Mouse (Mus musculus): ENCODE measurements around the gene Cdh12. TPM values are rescaled to one million over a fixed set of nuclear protein-coding genes. Genes with fewer than 3 reads are reported as not detected.

Gene Cdh12
- total and polyA plus RNA-seq, 3 experiments = not detected

DNA sequence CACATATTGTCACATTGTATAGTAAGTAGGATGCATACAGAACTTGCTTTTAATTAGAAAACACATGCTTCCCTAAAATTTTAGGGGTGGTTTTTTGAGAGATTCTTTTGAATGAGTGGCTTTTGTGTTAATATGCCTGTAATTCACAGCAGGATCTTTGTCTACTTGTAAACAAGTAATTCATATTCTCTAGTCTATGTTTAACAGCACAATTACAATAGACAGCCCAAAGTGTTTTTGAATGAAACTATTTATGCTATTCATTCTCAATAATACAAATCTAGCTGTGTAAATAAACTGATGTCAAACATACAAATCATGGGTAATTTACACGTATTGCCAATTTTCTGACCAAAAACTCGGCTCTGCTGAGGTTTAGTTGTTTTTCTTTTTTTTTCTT lies 895.3 kb downstream of the Cdh12 start:
- H3K9ac ChIP-seq (ENCODE audit: control insufficient read depth, low read depth, low read length, poor library complexity, severe bottlenecking) = no peak overlapping the region
- TF ChIP-seq E2F4 (IDR thresholded peaks at IDR 0.05; ENCODE audit: borderline replicate concordance, low read depth, low read length) (no peak), NELFE (IDR thresholded peaks at IDR 0.05; ENCODE audit: low read depth, low read length) (no peak), ZC3H11A (IDR thresholded peaks at IDR 0.05; ENCODE audit: low read depth, low read length) (no peak), GABPA (IDR thresholded peaks at IDR 0.05; ENCODE audit: low read depth, low read length) (no peak), CHD2 (IDR thresholded peaks at IDR 0.05; ENCODE audit: low read length) (no peak), MYB (IDR thresholded peaks at IDR 0.05; ENCODE audit: low read depth, low read length) (no peak), MAX (IDR thresholded peaks at IDR 0.05; ENCODE audit: low read length) (no peak), SIN3A (IDR thresholded peaks at IDR 0.05; ENCODE audit: low read length) (no peak), RAD21 (IDR thresholded peaks at IDR 0.05; ENCODE audit: low read depth, low read length) (no peak), SMC3 (IDR thresholded peaks at IDR 0.05; ENCODE audit: low read depth, low read length) (no peak), UBTF (IDR thresholded peaks at IDR 0.05; ENCODE audit: borderline replicate concordance, insufficient read depth, low read depth, low read length) (no peak), POLR2A (IDR thresholded peaks at IDR 0.05; ENCODE audit: control insufficient read depth in 1 of 2, insufficient read depth in 1 of 2, low read depth in 1 of 2, low read length in 2 of 2, poor library complexity in 1 of 2) (no peak)
- no peak overlapping the region for H3K27ac ChIP-seq (ENCODE audit: control insufficient read depth, low read depth, low read length)
- DNase-seq (ENCODE audit: low read depth, low spot score) = no peak
- no peaks in the 10 kb centered on the region for H3K4me1 ChIP-seq (ENCODE audit: control insufficient read depth in 1 of 2, insufficient read depth in 2 of 2, low read length in 2 of 2)
- H3K27me3 ChIP-seq (ENCODE audit: control insufficient read depth in 1 of 2, insufficient read depth in 2 of 2, low read length in 2 of 2) = no peaks in the 10 kb centered on the region
- H3K79me2 ChIP-seq (ENCODE audit: control insufficient read depth, insufficient read depth, low read length, poor library complexity) = no peaks in the 10 kb centered on the region
- H3K4me3 ChIP-seq (ENCODE audit: control insufficient read depth in 1 of 2, insufficient read depth in 1 of 2, low read depth in 2 of 2, low read length in 2 of 2) = no peak overlapping the region
- no peaks in the 10 kb centered on the region for H3K9me3 ChIP-seq (replicated peaks; ENCODE audit: insufficient read depth, low read length)
- H3K36me3 ChIP-seq (ENCODE audit: control insufficient read depth in 1 of 2, insufficient read depth in 2 of 2, low read length in 2 of 2) = no peaks in the 10 kb centered on the region

DNA sequence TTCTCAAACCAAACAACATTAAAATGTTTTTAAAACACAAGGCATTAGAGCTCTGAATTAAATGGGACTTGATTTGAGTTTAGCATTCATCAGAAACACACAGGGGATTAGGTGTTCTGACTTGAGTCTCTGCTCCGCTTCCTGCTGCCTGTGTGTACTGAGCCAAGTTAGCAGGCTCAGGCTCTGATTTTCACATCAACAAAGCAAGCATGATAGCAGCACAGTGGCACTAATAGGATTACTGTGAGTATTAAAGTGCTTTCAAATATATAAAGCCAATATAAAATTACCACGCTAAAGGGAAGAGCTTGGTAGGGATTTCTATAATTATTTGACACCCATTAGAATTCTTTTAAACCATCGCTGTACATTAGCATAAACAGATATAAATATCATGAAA lies 895.7 kb downstream of the Cdh12 start:
- H3K4me3 ChIP-seq (ENCODE audit: control insufficient read depth in 1 of 2, insufficient read depth in 1 of 2, low read depth in 2 of 2, low read length in 2 of 2) = no peak overlapping the region
- no peaks in the 10 kb centered on the region for H3K4me1 ChIP-seq (ENCODE audit: control insufficient read depth in 1 of 2, insufficient read depth in 2 of 2, low read length in 2 of 2)
- H3K36me3 ChIP-seq (ENCODE audit: control insufficient read depth in 1 of 2, insufficient read depth in 2 of 2, low read length in 2 of 2) = no peaks in the 10 kb centered on the region
- H3K9me3 ChIP-seq (replicated peaks; ENCODE audit: insufficient read depth, low read length) = no peaks in the 10 kb centered on the region
- no peaks in the 10 kb centered on the region for H3K27me3 ChIP-seq (ENCODE audit: control insufficient read depth in 1 of 2, insufficient read depth in 2 of 2, low read length in 2 of 2)
- H3K79me2 ChIP-seq (ENCODE audit: control insufficient read depth, insufficient read depth, low read length, poor library complexity) = no peaks in the 10 kb centered on the region
- no peak for TF ChIP-seq CHD1 (IDR thresholded peaks at IDR 0.05; ENCODE audit: low read depth, low read length)
- H3K27ac ChIP-seq (ENCODE audit: control insufficient read depth, low read depth, low read length) = no peak overlapping the region
- no peak overlapping the region for H3K9ac ChIP-seq (ENCODE audit: control insufficient read depth, low read depth, low read length, poor library complexity, severe bottlenecking)
- no peak for DNase-seq (ENCODE audit: low read depth, low spot score)

DNA sequence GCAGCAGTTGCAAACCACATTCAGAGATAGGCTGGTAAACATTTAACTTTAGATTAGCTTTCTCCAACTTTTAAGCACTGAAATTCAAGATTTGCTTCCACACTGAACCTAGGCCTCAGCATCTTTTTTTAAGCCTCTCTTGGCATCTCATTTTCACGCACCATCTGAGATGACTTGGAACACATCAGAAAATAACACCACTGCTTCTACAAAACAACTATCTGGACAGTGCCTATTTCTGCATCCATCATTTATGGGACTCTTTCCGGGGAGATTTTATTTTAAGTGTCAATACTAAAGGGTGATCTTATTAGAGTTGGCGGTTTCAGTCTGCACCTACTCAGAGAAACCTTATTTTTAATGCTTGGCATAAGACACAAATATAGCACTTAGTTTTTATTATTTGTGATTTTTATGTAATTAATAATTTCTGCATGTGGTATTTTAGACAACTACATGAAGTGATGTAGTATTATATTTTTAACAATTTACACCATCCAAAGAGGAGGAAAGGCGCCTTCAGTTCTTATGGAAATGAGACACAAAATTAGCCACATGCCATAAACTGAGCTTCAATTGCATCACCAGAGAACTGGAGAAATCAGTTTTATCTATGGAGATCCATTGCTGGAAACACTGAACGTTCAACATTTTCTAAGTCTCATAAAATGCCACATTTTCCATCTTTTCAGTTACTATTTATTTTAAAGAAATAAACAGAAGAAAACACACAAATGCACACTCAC lies 906.5 kb downstream of the Cdh12 start:
- Histone ChIP-seq H3K36me3 (ENCODE audit: control insufficient read depth in 1 of 2, insufficient read depth in 2 of 2, low read length in 2 of 2) (peaks cover 0 to 12% of the 10 kb centered on the region in 2 experiments; a peak in 2 of 4 replicates), H3K27me3 (ENCODE audit: control insufficient read depth in 1 of 2, insufficient read depth in 2 of 2, low read length in 2 of 2) (no peaks in the 10 kb centered on the region), H3K27ac (ENCODE audit: control insufficient read depth, low read depth, low read length) (no peak overlapping the region), H3K9ac (ENCODE audit: control insufficient read depth, low read depth, low read length, poor library complexity, severe bottlenecking) (no peak overlapping the region), H3K79me2 (ENCODE audit: control insufficient read depth, insufficient read depth, low read length, poor library complexity) (no peaks in the 10 kb centered on the region), H3K9me3 (replicated peaks; ENCODE audit: insufficient read depth, low read length) (no peaks in the 10 kb centered on the region), H3K4me3 (ENCODE audit: control insufficient read depth in 1 of 2, insufficient read depth in 1 of 2, low read depth in 2 of 2, low read length in 2 of 2) (no peak overlapping the region), H3K4me1 (ENCODE audit: control insufficient read depth in 1 of 2, insufficient read depth in 2 of 2, low read length in 2 of 2) (peaks cover 3 to 8% of the 10 kb centered on the region in 2 experiments; a peak in 3 of 4 replicates)
- DNase-seq (ENCODE audit: low read depth, low spot score) = no peak
- TF ChIP-seq KAT2A (conservative IDR thresholded peaks at IDR 0.05; ENCODE audit: low read depth, low read length) (no peak), ELF1 (IDR thresholded peaks at IDR 0.05; ENCODE audit: low read depth, low read length) (no peak), BHLHE40 (IDR thresholded peaks at IDR 0.05; ENCODE audit: borderline replicate concordance, low read depth, low read length) (no peak), HCFC1 (IDR thresholded peaks at IDR 0.05; ENCODE audit: low read depth, low read length) (no peak), MAX (IDR thresholded peaks at IDR 0.05; ENCODE audit: low read length) (no peak), JUND (IDR thresholded peaks at IDR 0.05; ENCODE audit: low read depth, low read length) (no peak), MYB (IDR thresholded peaks at IDR 0.05; ENCODE audit: low read depth, low read length) (no peak), SIN3A (IDR thresholded peaks at IDR 0.05; ENCODE audit: low read length) (no peak), ZC3H11A (IDR thresholded peaks at IDR 0.05; ENCODE audit: low read depth, low read length) (no peak), USF2 (IDR thresholded peaks at IDR 0.05; ENCODE audit: borderline replicate concordance in 1 of 2, insufficient read depth in 1 of 2, low read depth in 1 of 2, low read length in 2 of 2) (no peak), POLR2AphosphoS2 (IDR thresholded peaks at IDR 0.05; ENCODE audit: low read length) (no peak)

Measured in MEL (cell line).